Mouse (Mus musculus) embryonic fibroblast, embryonic 13.5 days (primary cell): ENCODE data around the gene Hist1h4d.

Source experiments
- CTCF ChIP-seq: IDR thresholded peaks from 2 replicates; pipeline ENCODE4 v1.5.1; 2011; ENCODE audit warnings: mild to moderate bottlenecking, control low read depth, low read length, moderate library complexity, borderline replicate concordance; ENCODE audit not compliant: insufficient read depth
- POLR2A ChIP-seq: IDR thresholded peaks from 2 replicates; pipeline ENCODE4 v1.6.1; 2011; ENCODE audit warnings: low read depth, mild to moderate bottlenecking, control low read depth, low read length, moderate library complexity

GRCm38 (mm10) chr13:23575271-23575851 is 6.0 kb upstream of the Hist1h4d start, which contains the start of gene Hist1h3d:
- TF ChIP-seq CTCF = no peak
- no peak; the same call in 1 of the 2 replicates for TF ChIP-seq POLR2A
